Mouse (Mus musculus): ENCODE measurements around the gene Rtca. TPM values are rescaled to one million over a fixed set of nuclear protein-coding genes. Genes with fewer than 3 reads are reported as not detected.

Rtca gene
- total RNA-seq, 2 experiments from 2014 or later: 21.2 to 22.7 TPM

DNA sequence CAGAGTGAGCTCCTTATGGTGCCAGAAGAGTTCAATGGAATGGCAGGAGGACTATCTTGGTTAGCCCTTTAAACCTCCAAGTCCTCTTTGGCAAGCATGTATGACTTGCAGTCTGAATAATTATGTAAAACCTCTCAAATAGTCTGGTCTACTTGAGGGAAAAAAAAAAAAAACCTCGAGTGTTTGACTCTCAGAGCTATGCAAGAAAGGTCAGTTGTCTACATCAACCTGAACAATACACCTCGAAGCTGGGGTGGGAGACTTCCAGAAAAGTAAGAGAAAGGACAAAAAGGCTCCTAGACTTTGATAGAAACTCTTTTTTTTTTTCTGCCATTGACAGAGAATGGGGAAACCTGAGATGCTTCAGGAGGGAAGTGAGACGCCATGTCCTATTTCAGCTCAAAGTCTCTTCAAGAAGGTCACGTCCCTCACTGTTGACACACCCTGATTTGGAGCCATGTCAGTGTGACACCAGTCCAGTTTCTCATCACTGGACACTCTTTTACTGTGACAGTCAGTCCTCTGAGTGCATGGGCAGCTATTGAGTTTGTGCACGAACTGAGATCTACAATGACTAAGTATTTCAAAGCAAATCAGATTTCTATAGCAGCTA lies 31.2 kb downstream of the Rtca start:
- DNase-seq: no peak

DNA sequence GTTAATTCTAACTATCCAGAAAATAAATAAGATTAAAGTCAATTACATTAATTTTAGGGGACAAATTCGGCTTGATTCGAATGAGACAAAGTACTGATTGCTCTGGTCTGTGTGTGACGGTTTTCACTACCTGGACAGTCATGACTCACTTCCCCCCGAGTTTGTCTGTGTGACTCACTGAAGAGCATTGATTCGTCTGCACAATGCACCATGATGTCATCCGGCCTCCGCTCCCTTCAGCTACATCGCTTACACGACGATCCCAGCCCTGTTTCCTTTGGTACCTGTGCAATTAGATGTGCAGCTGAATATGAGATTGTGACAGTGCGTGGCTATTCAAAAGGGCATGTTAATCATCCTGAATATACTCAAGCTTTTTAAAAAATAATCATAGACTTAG lies 33.4 kb downstream of the Rtca start:
- no peak for DNase-seq

GRCm38 (mm10) chr3:116465709-116466108 lies 42.3 kb downstream of the Rtca start:
- no peak for DNase-seq

DNA sequence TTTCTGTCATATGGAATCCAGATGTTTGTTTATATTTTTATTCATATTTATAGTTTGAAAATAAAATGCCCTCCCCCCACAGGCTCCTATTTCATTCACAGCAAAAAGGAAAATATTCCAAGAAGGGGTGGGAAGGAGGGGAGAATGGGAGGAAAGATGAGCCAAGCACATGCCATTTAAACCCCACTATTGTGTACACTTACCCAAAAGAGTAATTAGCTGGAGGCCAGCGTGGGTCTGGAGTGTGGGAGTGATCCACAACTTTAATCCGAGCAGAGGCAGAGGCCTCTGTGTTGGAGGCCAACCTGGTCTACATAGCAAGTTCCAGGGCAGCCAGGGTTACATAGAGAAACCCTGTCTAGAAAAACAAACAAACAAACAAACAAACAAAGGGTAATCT lies 43.7 kb downstream of the Rtca start:
- DNase-seq: no peak

GRCm38 (mm10) chr3:116461053-116461452 lies 47.0 kb downstream of the Rtca start:
- no peak for DNase-seq

GRCm38 (mm10) chr3:116454529-116454928 lies 53.5 kb downstream of the Rtca start:
- DNase-seq: no peak

- DNase-seq: no peak
Observed at GRCm38 (mm10) chr3:116450741-116451140, 57.3 kb downstream of the Rtca start.

DNA sequence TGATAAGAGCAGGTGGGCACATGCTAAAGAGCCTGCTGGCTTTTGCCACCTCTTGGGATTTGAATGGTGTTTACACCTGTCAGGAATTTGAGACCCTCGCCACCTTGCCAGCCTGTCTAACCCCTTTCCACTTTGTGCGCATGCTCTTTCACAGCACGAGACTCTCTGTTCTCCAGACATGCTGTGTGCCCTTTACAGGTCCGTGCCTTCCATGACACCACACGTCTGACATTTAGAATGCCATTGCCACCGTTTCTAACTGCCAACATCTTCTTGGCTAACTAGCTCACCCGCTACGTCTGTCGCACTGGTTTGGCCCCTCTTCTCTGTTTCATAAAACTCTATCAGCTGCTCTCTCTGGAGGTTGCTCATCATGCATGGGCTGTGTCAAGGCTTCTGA lies 63.7 kb downstream of the Rtca start:
- DNase-seq: no peak

GRCm38 (mm10) chr3:116442788-116443187 lies 65.2 kb downstream of the Rtca start:
- DNase-seq: no peak

DNA sequence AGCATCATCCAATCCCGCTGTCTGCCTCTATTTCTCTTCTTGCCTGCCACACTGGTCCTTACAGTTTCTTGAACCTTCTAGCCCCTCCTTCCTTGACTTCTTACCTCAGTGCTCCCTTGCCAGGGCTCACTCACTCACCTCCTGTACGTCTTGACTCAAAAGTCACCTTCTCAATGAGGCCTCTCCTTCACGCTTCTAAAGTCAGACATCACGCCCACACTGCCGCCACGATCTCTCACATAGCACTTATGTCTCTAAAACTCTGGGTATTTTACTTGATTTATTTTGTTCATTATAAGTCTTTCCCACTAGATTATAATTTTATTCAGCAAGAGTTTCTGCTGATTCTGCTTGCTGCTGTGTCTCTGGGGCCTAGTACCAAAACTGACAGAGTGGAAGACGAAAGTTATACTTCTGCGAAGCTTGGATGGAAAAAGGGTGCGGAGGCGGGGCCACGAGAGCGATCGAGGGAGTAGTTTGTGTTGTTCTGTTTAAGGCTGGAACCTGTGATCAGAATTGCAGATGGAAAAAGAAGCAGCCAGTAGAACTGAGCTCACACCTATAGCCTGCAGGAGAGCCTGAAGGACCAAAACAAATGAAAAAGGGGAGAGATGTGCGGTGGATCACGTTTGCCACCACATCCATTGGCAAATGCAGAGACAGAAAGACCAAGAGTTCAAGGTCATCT lies 66.3 kb downstream of the Rtca start:
- DNase-seq: no peak

- DNase-seq: no peak
Observed at GRCm38 (mm10) chr3:116440066-116440997, 67.7 kb downstream of the Rtca start.

Other genes starting within 250 kb of the Rtca start
- 10 to 100 TPM; 20.8 to 30.2 TPM for gene Cdc14a, start 84.2 kb downstream of the Rtca start, total RNA-seq (2021)
- 10 to 100 TPM; 26.3 to 31.2 TPM for gene Dbt, start 4.9 kb upstream of the Rtca start, total RNA-seq (2021)
- 10 to 100 TPM; 42.6 to 54.3 TPM for gene Lrrc39, start 54.8 kb upstream of the Rtca start, total RNA-seq (2021)
- gene Sass6, start 86.8 kb upstream of the Rtca start, total RNA-seq (2021): 1 to 10 TPM; 1.5 to 3.6 TPM
- 1 to 10 TPM; 4.8 to 5.5 TPM for gene Trmt13, start 106.4 kb upstream of the Rtca start, total RNA-seq (2021)
- 10 to 100 TPM; 11.6 to 12.1 TPM for gene Mfsd14a, start 154.5 kb upstream of the Rtca start, total RNA-seq (2021)
- not detected for gene Gm43191, start 173.1 kb upstream of the Rtca start, total RNA-seq (2021)
- 1 to 10 TPM; 6.9 to 7.0 TPM for gene Slc35a3, start 204.6 kb upstream of the Rtca start, total RNA-seq (2021)